Mouse (Mus musculus): ENCODE measurements around the gene Ank2.

Gene Ank2

DNA sequence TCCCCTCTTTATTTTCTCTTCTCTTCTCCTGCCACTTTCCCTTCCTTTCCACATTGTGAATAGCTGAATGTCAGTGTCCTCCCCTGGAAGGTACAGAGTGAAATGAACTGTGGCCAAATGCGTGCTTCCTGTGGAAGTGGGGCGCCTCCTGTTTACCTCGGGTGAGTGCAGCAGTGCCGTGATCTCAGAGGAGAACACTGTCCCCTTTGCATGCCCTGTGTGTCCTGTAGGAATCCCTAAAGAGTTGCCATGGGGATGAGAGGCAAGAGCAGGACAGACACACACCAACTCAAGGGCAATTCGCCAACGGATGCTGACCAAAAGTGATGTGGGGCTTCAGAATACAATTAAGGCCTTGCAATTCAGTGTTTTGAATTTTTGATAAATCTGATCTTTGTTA, 521.8 kb downstream of the Ank2 start:
- no peak for DNase-seq (ENCODE audit: low spot score)

- DNase-seq (ENCODE audit: low spot score), result no peak
These were observed 522.4 kb downstream of the Ank2 start for GRCm38 (mm10) chr3:126976793-126977192.

DNA sequence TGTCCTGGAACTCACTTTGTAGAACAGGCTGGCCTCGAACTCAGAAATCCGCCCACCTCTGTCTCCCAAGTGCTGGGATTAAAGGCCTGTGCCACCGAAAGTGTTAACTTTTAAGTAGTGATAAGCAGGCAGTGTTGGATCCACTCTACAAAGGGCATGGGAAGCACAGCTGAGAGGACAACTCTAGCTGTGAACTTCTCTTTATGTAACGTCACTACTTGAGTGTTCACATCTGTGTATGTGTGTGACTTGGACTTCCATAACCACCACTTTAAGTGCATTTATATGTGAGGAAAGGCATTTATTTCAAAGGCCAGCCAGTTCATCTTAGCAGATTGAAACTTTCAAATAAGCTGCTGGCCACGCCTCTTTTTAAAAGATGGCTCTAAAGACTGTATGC, 523.7 kb downstream of the Ank2 start:
- no peak for DNase-seq (ENCODE audit: low spot score)

DNA sequence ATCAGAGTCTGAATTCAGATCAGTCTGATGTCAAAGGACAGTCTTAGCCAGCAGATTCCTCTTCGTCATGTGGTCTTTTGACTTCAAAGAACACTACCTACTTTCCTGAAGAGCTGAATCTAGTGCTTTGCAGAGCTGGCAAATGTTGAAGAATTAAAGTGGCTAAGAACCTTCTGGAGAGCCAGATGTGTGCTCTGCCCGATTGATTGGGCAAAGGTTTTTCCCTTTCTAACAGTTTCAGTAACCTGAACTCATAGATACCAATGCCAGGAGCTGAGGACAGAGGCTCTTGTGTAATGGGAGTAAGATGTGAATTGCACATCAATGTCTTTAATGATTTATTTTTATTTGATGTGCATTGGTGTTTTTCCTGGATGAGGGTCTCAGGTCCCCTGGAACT, 525.6 kb downstream of the Ank2 start:
- no peak for DNase-seq (ENCODE audit: low spot score)

GRCm38 (mm10) chr3:126971531-126971930, 527.6 kb downstream of the Ank2 start:
- DNase-seq (ENCODE audit: low spot score), result no peak

- DNase-seq (ENCODE audit: low spot score), result no peak
These were observed 530.4 kb downstream of the Ank2 start for GRCm38 (mm10) chr3:126968721-126969120.

GRCm38 (mm10) chr3:126965767-126966166, 533.4 kb downstream of the Ank2 start:
- DNase-seq (ENCODE audit: low spot score), result no peak

DNA sequence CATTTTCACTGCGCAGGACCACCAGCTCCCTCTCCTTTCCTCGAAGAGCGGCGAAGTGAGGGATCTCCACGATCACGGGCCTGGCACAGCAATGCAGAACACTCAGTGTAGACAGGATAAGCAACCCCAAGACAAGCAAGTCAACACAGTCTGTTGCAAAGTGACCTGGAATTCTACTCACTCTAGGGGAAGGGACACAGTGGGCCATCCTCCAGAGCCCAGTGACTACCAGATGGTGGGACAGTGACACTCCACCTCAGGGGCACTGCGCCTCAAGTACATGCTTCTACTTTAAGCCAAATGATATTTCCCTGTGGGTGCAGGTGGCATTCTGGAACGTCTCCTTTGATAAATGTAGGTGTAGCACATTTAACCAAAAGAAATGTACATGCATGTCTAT, 536.8 kb downstream of the Ank2 start:
- DNase-seq (ENCODE audit: low spot score), result no peak

DNA sequence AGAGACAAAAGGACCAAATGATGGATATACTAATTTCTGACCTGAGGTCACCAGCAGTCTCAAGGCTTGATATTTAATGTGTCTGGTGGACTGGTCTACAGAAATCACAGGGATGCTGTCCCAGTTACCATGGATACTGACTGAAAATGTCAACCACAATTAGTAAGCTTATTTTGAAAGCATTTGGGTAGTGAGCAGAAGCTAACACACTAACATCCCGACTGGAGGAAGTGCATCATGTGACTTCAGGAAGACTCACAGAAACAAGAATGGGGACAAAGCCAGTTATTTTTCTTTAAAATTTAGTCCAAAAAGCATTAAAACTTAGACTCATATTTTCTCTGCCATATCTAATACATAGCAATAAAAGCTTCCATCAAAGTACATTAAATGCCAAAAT, 546.5 kb downstream of the Ank2 start:
- DNase-seq (ENCODE audit: low spot score), result no peak

DNA sequence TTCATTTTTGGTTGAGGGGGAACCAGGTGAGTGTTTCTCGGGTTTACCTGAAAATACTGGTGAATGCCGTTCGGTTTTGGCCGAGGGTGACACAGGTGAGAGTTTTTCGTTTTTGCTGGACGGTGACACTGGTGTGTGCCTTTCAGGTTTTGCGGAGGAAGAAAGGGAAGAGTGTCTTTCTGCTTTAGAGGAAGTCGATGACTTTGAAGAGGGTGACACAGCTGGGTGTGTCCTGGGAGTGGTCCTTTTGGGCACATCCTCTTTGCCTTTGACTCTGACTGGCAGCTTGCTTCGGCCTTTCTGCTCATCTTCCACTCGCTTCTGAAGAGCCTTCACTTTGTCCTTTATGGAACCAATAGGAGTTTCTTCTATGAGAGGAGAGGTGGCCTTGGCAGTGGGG, 552.6 kb downstream of the Ank2 start:
- DNase-seq (ENCODE audit: low spot score), result no peak

- no peak for DNase-seq (ENCODE audit: low spot score)
These were observed 554.3 kb downstream of the Ank2 start for GRCm38 (mm10) chr3:126944838-126945237.

DNA sequence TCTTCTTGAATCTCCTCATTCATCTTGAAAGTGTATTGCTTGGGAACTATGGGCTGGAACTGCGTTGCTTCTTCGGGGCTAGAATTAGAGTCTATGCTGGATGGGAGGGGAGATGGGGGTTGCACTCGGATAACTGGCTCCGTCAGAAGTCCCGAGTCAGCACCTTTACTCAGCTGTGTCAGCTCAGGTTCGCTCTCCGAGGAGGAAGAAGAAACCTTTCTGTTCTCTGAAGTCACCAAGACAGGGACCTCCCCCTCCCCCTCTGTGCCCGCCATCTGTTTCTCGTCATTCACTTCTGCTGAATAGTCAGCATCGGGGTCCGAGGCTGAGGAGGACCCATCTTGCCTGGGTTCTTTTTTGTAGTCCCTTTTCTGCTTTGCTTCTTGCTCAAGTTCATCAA, 555.1 kb downstream of the Ank2 start:
- DNase-seq (ENCODE audit: low spot score), result no peak

GRCm38 (mm10) chr3:126940452-126940851, 558.7 kb downstream of the Ank2 start:
- DNase-seq (ENCODE audit: low spot score), result no peak

- DNase-seq (ENCODE audit: low spot score), result no peak
These were observed 567.2 kb downstream of the Ank2 start for GRCm38 (mm10) chr3:126931884-126932506.

DNA sequence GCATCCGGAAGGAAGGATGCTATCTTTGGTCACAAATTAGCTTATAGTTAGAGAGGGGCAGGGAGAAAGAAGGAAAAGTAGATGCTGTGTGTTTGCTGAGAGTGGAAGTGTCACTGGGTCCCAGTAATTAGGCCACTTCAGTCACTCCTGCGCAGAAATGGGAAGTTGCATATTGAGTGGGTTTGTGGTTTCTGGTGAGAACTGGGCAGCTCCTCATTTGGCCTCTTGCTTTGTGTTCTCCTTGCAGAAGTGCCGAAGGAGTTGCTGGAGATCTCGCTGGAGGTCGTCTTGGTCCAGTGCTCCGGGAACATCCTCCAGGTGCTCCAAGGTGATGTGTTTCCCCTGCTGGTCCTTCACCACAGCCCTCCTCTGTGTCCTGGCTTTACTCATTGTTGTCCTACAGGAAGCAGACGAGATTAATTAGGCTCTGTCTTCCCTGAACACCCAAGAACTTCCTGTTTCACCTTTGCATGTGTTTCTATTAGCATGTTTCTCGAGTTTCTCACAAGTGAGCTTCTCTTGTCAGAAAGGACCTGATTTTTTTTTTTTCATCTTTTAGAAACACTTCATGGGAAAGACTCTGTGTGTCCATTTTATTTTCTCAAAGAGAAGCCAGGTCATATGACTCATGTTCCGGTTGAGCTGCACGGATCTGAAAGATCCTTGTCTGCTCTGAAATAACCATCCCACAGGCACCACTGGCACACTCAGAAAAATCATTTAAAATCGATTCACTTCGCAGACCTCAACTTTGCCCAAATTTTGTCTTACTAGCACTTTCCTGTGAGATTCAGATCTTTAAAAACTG, 575.4 kb downstream of the Ank2 start:
- DNase-seq (ENCODE audit: low spot score), result no peak

- DNase-seq (ENCODE audit: low spot score), result no peak
These were observed 577.2 kb downstream of the Ank2 start for GRCm38 (mm10) chr3:126921941-126922340.

- DNase-seq (ENCODE audit: low spot score), result no peak
These were observed 578.9 kb downstream of the Ank2 start for GRCm38 (mm10) chr3:126920296-126920695.

GRCm38 (mm10) chr3:126918805-126919473, 580.2 kb downstream of the Ank2 start:
- DNase-seq (ENCODE audit: low spot score), result no peak

DNA sequence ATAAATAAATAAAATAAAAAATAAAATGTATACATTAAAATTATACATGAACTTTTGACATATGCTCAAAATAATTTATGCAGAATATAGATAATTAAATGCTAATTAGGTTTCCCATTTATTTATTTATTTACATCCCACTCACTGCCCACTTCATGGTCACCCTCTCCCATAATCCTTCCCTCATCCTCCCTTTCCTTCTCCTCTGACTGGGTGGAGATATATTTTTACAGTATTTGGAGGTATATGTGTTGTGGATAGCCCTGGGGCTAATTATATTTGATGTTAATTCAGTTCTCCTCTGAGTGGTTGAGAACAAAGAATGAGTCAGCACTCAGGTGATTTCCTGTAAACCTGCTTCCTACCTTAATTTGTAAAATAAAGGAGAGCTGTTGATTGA, 582.8 kb downstream of the Ank2 start:
- no peak for DNase-seq (ENCODE audit: low spot score)

GRCm38 (mm10) chr3:126903543-126903942, 595.6 kb downstream of the Ank2 start:
- no peak for DNase-seq (ENCODE audit: low spot score)

GRCm38 (mm10) chr3:126886644-126887043, 612.5 kb downstream of the Ank2 start:
- DNase-seq (ENCODE audit: low spot score), result no peak

- DNase-seq (ENCODE audit: low spot score), result no peak
These were observed 613.1 kb downstream of the Ank2 start for GRCm38 (mm10) chr3:126886090-126886489.

DNA sequence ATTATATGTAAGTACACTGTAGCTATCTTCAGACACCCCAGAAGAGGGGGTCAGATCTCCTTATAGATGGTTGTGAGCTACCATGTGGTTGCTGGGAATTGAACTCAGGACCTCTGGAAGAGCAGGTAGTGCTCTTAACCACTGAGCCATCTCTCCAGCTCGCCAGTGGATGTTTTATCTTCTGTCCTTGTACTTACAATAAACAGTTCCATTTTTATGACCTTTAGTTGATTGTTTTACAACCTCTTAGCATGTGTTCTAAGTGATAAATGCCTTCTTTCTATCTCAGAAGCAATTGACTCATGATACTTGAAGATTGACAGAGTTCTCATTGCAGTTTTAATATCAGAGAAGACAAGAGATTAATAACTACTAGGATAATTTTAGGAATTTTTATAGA, 620.9 kb downstream of the Ank2 start:
- no peak for DNase-seq (ENCODE audit: low spot score)
